In the genomic region with DNA sequence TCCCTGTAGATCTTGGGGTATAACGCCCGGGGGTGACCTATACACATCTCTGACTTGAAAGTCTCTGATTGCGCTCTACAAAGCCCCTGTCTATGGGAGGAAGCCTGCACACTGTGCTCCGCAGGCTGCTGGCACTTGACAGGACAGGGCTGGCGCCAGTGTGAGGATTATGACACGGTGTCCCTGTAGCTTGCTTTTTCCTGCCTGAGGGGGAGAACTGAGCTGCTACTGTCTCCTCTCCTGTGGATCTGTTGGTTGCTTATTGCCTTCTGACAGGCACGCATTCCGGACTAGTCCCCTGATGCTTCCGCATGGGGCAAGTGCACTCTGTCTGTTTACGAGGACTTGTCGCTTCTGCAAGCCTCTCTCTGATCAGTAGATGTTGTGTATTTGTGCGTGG, we compare ENCODE assay signal across 10 mouse cellular contexts. TPM values are rescaled to one million over a fixed set of nuclear protein-coding genes. Genes with fewer than 3 reads are reported as not detected.
DNase-seq lines count a peak whose midpoint lies in the region; ATAC-seq and TF ChIP-seq lines count a peak whose summit lies in the region.
"Had no signal": no experiment of that assay in that cellular context is flagged by ENCODE, and none has a peak within 500 bp of the region (broad histone marks: within the 10 kb centered on the region; RNA-seq: fewer than 3 reads in every experiment).

No protein-coding gene starts in this region.

- no peak overlapping the region for H3K9ac ChIP-seq in forebrain, embryonic 11.5 days (ENCODE audit: low read length)

- H3K4me2 ChIP-seq in forebrain, embryonic 11.5 days (ENCODE audit: low read depth, low read length, severe bottlenecking): no peak overlapping the region

- TF ChIP-seq CTCF in brain, embryonic 14.5 days (IDR thresholded peaks at IDR 0.05; ENCODE audit: borderline replicate concordance, extremely low read depth, insufficient read depth, insufficient read length): no peak

- no peak overlapping the region for H3K4me3 ChIP-seq in forebrain, embryonic 11.5 days (ENCODE audit: low read depth, low read length)
- no peak overlapping the region for H3K4me3 ChIP-seq in midbrain, embryonic 10.5 days

- peak; percentile 7 to 42 for DNase-seq in adrenal gland, adult (ENCODE audit: inconsistent age in 2 of 2, low spot score in 1 of 2)
- no peak for DNase-seq in adrenal gland, adult 18-20 months (ENCODE audit: low spot score in 2 of 2)
- DNase-seq in brain, embryonic 14.5 days (ENCODE audit: low read depth): peak; percentile 78
- peak; percentile 60 for DNase-seq in forebrain, embryonic 11.5 days (ENCODE audit: low spot score)
- peak; percentile 37 for DNase-seq in midbrain, embryonic 10.5 days (ENCODE audit: low spot score)
- no peak for DNase-seq in natural killer cell, adult 2 months (ENCODE audit: low spot score in 2 of 2)
- DNase-seq in lung, postnatal 14 days: no peak
- DNase-seq: thymus, postnatal 4 days had no signal

- no peaks in the 10 kb centered on the region for H3K27me3 ChIP-seq in forebrain, embryonic 11.5 days (ENCODE audit: control insufficient read depth, insufficient read depth, low read length)
- H3K27me3 ChIP-seq in midbrain, embryonic 10.5 days (ENCODE audit: low read depth, poor library complexity, severe bottlenecking): no peaks in the 10 kb centered on the region

- no peaks in the 10 kb centered on the region for H3K9me3 ChIP-seq in forebrain, embryonic 11.5 days (ENCODE audit: control insufficient read depth, low read length)
- H3K9me3 ChIP-seq in midbrain, embryonic 10.5 days (replicated peaks): no peaks in the 10 kb centered on the region

- H3K4me1 ChIP-seq in forebrain, embryonic 11.5 days (replicated peaks; ENCODE audit: control insufficient read depth, insufficient read depth, low read length): no peaks in the 10 kb centered on the region
- H3K4me1 ChIP-seq in midbrain, embryonic 10.5 days: peaks cover 4% of the 10 kb centered on the region

- no peaks in the 10 kb centered on the region for H3K36me3 ChIP-seq in forebrain, embryonic 11.5 days (ENCODE audit: control insufficient read depth, insufficient read depth, low read length)
- H3K36me3 ChIP-seq in midbrain, embryonic 10.5 days: no peaks in the 10 kb centered on the region

- no peak for ATAC-seq in forebrain, embryonic 11.5 days (replicated peaks; ENCODE audit: low FRiP score)
- no peak for ATAC-seq in CD4-positive, CD25-positive, alpha-beta regulatory T cell, adult 4 months

- 55% methylated on average over 12 of the region's 12 CpGs for WGBS in forebrain, embryonic 11.5 days
- WGBS in midbrain, embryonic 10.5 days: 59% methylated on average over 12 of the region's 12 CpGs

- no peak for TF ChIP-seq POLR2A in brain, embryonic 14.5 days (IDR thresholded peaks at IDR 0.05; ENCODE audit: borderline replicate concordance, extremely low read depth, insufficient read depth, insufficient read length, poor library complexity, severe bottlenecking)

- no peak overlapping the region for H3K27ac ChIP-seq in forebrain, embryonic 11.5 days (ENCODE audit: low read depth, low read length)
- H3K27ac ChIP-seq in midbrain, embryonic 10.5 days (replicated peaks): no peak overlapping the region
- H3K27ac ChIP-seq: macrophage had no signal

RNA-seq across cellular contexts. Expression of a gene that starts 49.5 kb away (rescaled TPM):
- 10 to 100 TPM; 62.4 to 78.5 TPM for total RNA-seq in adrenal gland, adult 18-20 months (2021)
- polyA plus RNA-seq in brain, embryonic 14.5 days (2012; rRNA removed): 29.6 and 44.8 TPM in 2 replicates
- polyA plus RNA-seq in forebrain, embryonic 11.5 days (2014; fragmentation: Nextera tagmentation; extraction: Ambion mirVana): 28.3 and 30.3 TPM in 2 replicates
- polyA plus RNA-seq in midbrain, embryonic 10.5 days (2016; fragmentation: Nextera tagmentation; extraction: Ambion mirVana): 21.7 and 25.0 TPM in 2 replicates
- polyA plus RNA-seq in CD4-positive, CD25-positive, alpha-beta regulatory T cell, adult 4 months (2017; shearing (Covaris generic)): not detected

Comparison
In these comparisons a context has a peak if more than half of its experiments do, and no peak if none do; other contexts are left out.
1. DNase-seq: peak in adrenal gland, adult (2 of 2), brain, embryonic 14.5 days (single experiment), forebrain, embryonic 11.5 days (single experiment) and midbrain, embryonic 10.5 days (single experiment); none in adrenal gland, adult 18-20 months (0 of 2), natural killer cell, adult 2 months (0 of 2) and lung, postnatal 14 days (single experiment).
2. RNA of a gene that starts 49.5 kb away (polyA plus RNA-seq): 29.6 to 44.8 TPM in brain, embryonic 14.5 days, 28.3 to 30.3 TPM in forebrain, embryonic 11.5 days and 21.7 to 25.0 TPM in midbrain, embryonic 10.5 days; not detected in CD4-positive, CD25-positive, alpha-beta regulatory T cell, adult 4 months; every median in the first group is over 10 times any median in the second.